Mouse (Mus musculus) macrophage (primary cell): ENCODE results near the gene Ptbp1. TPM values are rescaled to one million over a fixed set of nuclear protein-coding genes. Genes with fewer than 3 reads are reported as not detected.

Experiments used
- H3K27ac ChIP-seq: fragments of 350-480 bp; formaldehyde crosslinking; 2 replicates; pipeline ENCODE4 v1.9.0; 2021
- H3K36me3 ChIP-seq: fragments of 350-480 bp; formaldehyde crosslinking; 2 replicates; pipeline ENCODE4 v1.9.0; 2021; ENCODE audit errors: inconsistent target
- H3K4me3 ChIP-seq: fragments of 350-480 bp; formaldehyde crosslinking; 2 replicates; pipeline ENCODE4 v1.9.0; 2021; ENCODE audit errors: inconsistent target
- H3K79me2 ChIP-seq: fragments of 350-480 bp; formaldehyde crosslinking; 2 replicates; pipeline ENCODE4 v1.9.0; 2021; ENCODE audit errors: inconsistent target
- WGBS: methylation state at CpG from one replicate; pipeline ENCODE4 v1.1.7; 2026; ENCODE audit warnings: inconsistent platforms; ENCODE audit not compliant: missing documents; 5-methylcytosine and 5-hydroxymethylcytosine counted together
- polyA plus RNA-seq: library from polyadenylated mRNA; stranded (reverse); fragments of 250-400 nt; gene quantifications from 3 replicates; pipeline ENCODE4 v1.2.4, GENCODE M21; 2018; ENCODE audit warnings: inconsistent platforms

Ptbp1 gene
- polyA plus RNA-seq, 1 experiment from 2014 or later = 143 TPM

- peak overlapping the region; percentile 73; the same call in 1 of the 2 replicates for H3K27ac ChIP-seq
- H3K79me2 ChIP-seq = peaks cover 70% of the 10 kb centered on the region
- peaks cover 49% of the 10 kb centered on the region for H3K36me3 ChIP-seq
- WGBS = 56% methylated on average over 17 of the region's 17 CpGs
- H3K4me3 ChIP-seq = no peak overlapping the region
These were observed 4.3 kb downstream of the Ptbp1 start for GRCm38 (mm10) chr10:79858416-79859074.

- Histone ChIP-seq H3K36me3 (peaks cover 52% of the 10 kb centered on the region), H3K4me3 (no peak overlapping the region), H3K27ac (no peak overlapping the region), H3K79me2 (peaks cover 70% of the 10 kb centered on the region)
- 68% methylated on average over 11 of the region's 11 CpGs for WGBS
These were observed 4.9 kb downstream of the Ptbp1 start for GRCm38 (mm10) chr10:79859116-79859515.

- Histone ChIP-seq H3K4me3 (no peak overlapping the region), H3K27ac (no peak overlapping the region), H3K36me3 (peaks cover 52% of the 10 kb centered on the region), H3K79me2 (peaks cover 68% of the 10 kb centered on the region)
- WGBS = 94% methylated on average over 25 of the region's 26 CpGs
These were observed 6.1 kb downstream of the Ptbp1 start for GRCm38 (mm10) chr10:79860079-79860911.

GRCm38 (mm10) chr10:79861230-79862048 is 7.2 kb downstream of the Ptbp1 start:
- peaks cover 57% of the 10 kb centered on the region for H3K79me2 ChIP-seq
- peaks cover 52% of the 10 kb centered on the region for H3K36me3 ChIP-seq
- H3K27ac ChIP-seq = no peak overlapping the region
- no peak overlapping the region for H3K4me3 ChIP-seq
- WGBS = 92% methylated on average over 23 of the region's 25 CpGs

- 90% methylated on average over 23 of the region's 23 CpGs for WGBS
- H3K27ac ChIP-seq = no peak overlapping the region
- H3K4me3 ChIP-seq = no peak overlapping the region
- peaks cover 49% of the 10 kb centered on the region for H3K79me2 ChIP-seq
- peaks cover 52% of the 10 kb centered on the region for H3K36me3 ChIP-seq
These were observed 8.0 kb downstream of the Ptbp1 start for GRCm38 (mm10) chr10:79862049-79862788.

- H3K4me3 ChIP-seq = no peak overlapping the region
- peaks cover 52% of the 10 kb centered on the region for H3K36me3 ChIP-seq
- no peak overlapping the region for H3K27ac ChIP-seq
- 88% methylated on average over 9 of the region's 10 CpGs for WGBS
- peaks cover 42% of the 10 kb centered on the region for H3K79me2 ChIP-seq
These were observed 8.7 kb downstream of the Ptbp1 start for GRCm38 (mm10) chr10:79862925-79863324.

- H3K79me2 ChIP-seq = peaks cover 25% of the 10 kb centered on the region
- 69% methylated on average over 10 of the region's 10 CpGs for WGBS
- H3K4me3 ChIP-seq = no peak overlapping the region
- peaks cover 42% of the 10 kb centered on the region for H3K36me3 ChIP-seq
- H3K27ac ChIP-seq = no peak overlapping the region
These were observed 10.3 kb downstream of the Ptbp1 start for GRCm38 (mm10) chr10:79864351-79865188.

GRCm38 (mm10) chr10:79865189-79865601 is 11.0 kb downstream of the Ptbp1 start:
- peaks cover 36% of the 10 kb centered on the region for H3K36me3 ChIP-seq

GRCm38 (mm10) chr10:79865801-79866295 is 11.6 kb downstream of the Ptbp1 start:
- peaks cover 12% of the 10 kb centered on the region for H3K79me2 ChIP-seq
- H3K4me3 ChIP-seq = no peak overlapping the region
- WGBS = 85% methylated on average over 19 of the region's 19 CpGs
- no peak overlapping the region for H3K27ac ChIP-seq
- peaks cover 29% of the 10 kb centered on the region for H3K36me3 ChIP-seq

More at GRCm38 (mm10) chr10:79865189-79865601, 11.0 kb downstream of the Ptbp1 start:
- Histone ChIP-seq H3K27ac (no peak overlapping the region), H3K4me3 (no peak overlapping the region), H3K79me2 (peaks cover 19% of the 10 kb centered on the region)
- 76% methylated on average over 12 of the region's 12 CpGs for WGBS

GRCm38 (mm10) chr10:79866601-79867000 is 12.4 kb downstream of the Ptbp1 start:
- H3K4me3 ChIP-seq = no peak overlapping the region
- peaks cover 5% of the 10 kb centered on the region for H3K79me2 ChIP-seq
- WGBS = 76% methylated on average over 11 of the region's 11 CpGs
- H3K36me3 ChIP-seq = peaks cover 22% of the 10 kb centered on the region
- no peak overlapping the region for H3K27ac ChIP-seq

- no peak overlapping the region for H3K4me3 ChIP-seq
- no peak overlapping the region for H3K27ac ChIP-seq
- H3K36me3 ChIP-seq = no peaks in the 10 kb centered on the region
- H3K79me2 ChIP-seq = no peaks in the 10 kb centered on the region
- 87% methylated on average over 8 of the region's 8 CpGs for WGBS
These were observed 17.6 kb downstream of the Ptbp1 start for GRCm38 (mm10) chr10:79871845-79872244.

- H3K79me2 ChIP-seq = no peaks in the 10 kb centered on the region
- WGBS = 58% methylated on average over 3 of the region's 3 CpGs
- no peak overlapping the region for H3K4me3 ChIP-seq
- H3K36me3 ChIP-seq = no peaks in the 10 kb centered on the region
- H3K27ac ChIP-seq = no peak overlapping the region
These were observed 18.6 kb downstream of the Ptbp1 start for GRCm38 (mm10) chr10:79872862-79873261.

- no peak overlapping the region for H3K27ac ChIP-seq
- no peak overlapping the region for H3K4me3 ChIP-seq
- no peaks in the 10 kb centered on the region for H3K79me2 ChIP-seq
- no peaks in the 10 kb centered on the region for H3K36me3 ChIP-seq
- 23% methylated on average over 6 of the region's 6 CpGs for WGBS
These were observed 19.1 kb downstream of the Ptbp1 start for GRCm38 (mm10) chr10:79873313-79873712.
